Mouse (Mus musculus) lung, embryonic 15.5 days (tissue): ENCODE measurements around the gene Sh2d3c. TPM values are rescaled to one million over a fixed set of nuclear protein-coding genes. Genes with fewer than 3 reads are reported as not detected.
A peak's percentile ranks its signal among the peaks of the same experiment; 100 is the strongest.

Experiments
- ATAC-seq: fragments of 200-750 bp; cut with Nextera tagmentation; 2 replicates; pipeline ENCODE4 v1.8.0; 2017; ENCODE audit warnings: moderate number of reproducible peaks, borderline replicate concordance; ENCODE audit not compliant: low FRiP score, low TSS enrichment; ENCODE audit errors: extremely low read depth
- H3K27ac ChIP-seq: fragments of 300-500 bp; sonication (generic); 2 replicates; pipeline ENCODE4 v1.5.1; 2015; ENCODE audit warnings: moderate library complexity, mild to moderate bottlenecking, inconsistent platforms
- H3K27me3 ChIP-seq: fragments of 300-500 bp; sonication (generic); 2 replicates; pipeline ENCODE4 v1.6.1; 2015; ENCODE audit warnings: inconsistent platforms
- H3K36me3 ChIP-seq: fragments of 300-500 bp; sonication (generic); 2 replicates; pipeline ENCODE4 v1.6.1; 2015; ENCODE audit warnings: inconsistent platforms
- H3K4me1 ChIP-seq: fragments of 300-500 bp; sonication (generic); 2 replicates; pipeline ENCODE4 v1.6.1; 2015; ENCODE audit warnings: inconsistent platforms
- H3K4me2 ChIP-seq: fragments of 300-500 bp; sonication (generic); 2 replicates; pipeline ENCODE4 v1.6.1; 2015; ENCODE audit warnings: inconsistent platforms, mild to moderate bottlenecking, moderate library complexity
- H3K4me3 ChIP-seq: fragments of 300-500 bp; sonication (generic); 2 replicates; pipeline ENCODE4 v1.5.1; 2015; ENCODE audit warnings: mild to moderate bottlenecking, inconsistent platforms
- H3K9ac ChIP-seq: fragments of 300-500 bp; sonication (generic); 2 replicates; pipeline ENCODE4 v1.6.1; 2015; ENCODE audit warnings: inconsistent platforms
- H3K9me3 ChIP-seq: fragments of 300-500 bp; sonication (generic); 2 replicates; pipeline ENCODE4 v1.6.1; 2016; ENCODE audit warnings: inconsistent platforms
- WGBS: fragments of 180-500 bp; shearing (Covaris S2); methylation state at CpG from one replicate; pipeline ENCODE4 v1.1.7; 2015; 5-methylcytosine and 5-hydroxymethylcytosine counted together
- polyA plus RNA-seq: library from polyadenylated mRNA; unstranded; fragments of >200 nt; fragmentation: Nextera tagmentation; extraction: Ambion mirVana; gene quantifications from 2 replicates; pipeline ENCODE4 v1.2.1, GENCODE M21; 2015

Gene Sh2d3c
- polyA plus RNA-seq = 40.5 and 41.4 TPM in 2 replicates

DNA sequence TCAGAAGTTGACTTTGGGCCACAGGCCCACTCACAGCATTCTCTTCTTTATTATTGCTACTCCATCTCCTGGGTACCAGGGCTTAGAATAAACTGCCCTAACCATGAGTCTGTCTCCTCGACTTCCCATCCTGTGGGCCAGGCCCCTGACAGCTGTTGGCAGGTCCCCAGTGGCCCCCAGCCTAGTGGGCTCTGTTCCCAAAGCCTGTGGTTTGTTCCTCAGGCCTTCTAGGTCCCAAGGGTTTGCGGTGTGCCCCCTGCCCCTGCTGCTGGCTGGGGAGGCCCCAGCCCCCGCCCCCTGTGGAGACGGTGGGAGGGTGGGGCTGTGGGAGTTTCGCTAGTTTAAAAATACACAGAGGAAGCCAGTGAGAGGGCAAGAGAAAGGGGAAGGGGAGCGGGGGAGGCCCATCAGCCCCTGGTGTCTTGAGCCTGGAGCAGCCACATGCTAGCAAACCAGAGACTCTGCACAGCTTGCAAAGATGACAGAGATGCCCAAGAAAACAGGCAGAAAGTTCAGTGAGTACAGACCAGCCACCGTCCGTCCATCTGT lies at the start of gene Sh2d3c:
Gene Sh2d3c (plus strand): TSS at position 375 of the 549 bp plus-strand sequence.
- 18% methylated on average over 8 of the region's 8 CpGs for WGBS
- ATAC-seq = peak; percentile 48; the same call in 1 of the 2 replicates
- peaks cover 27% of the 10 kb centered on the region for H3K4me1 ChIP-seq
- no peaks in the 10 kb centered on the region for H3K9me3 ChIP-seq
- no peaks in the 10 kb centered on the region for H3K27me3 ChIP-seq
- peak within 1 kb of the TSS; percentile 26 for H3K4me3 ChIP-seq
- no peaks in the 10 kb centered on the region for H3K36me3 ChIP-seq
- 0 out of 2 replicates have a peak within 1 kb of the TSS, but pooled peaks have one; percentile 13 for H3K9ac ChIP-seq
- H3K27ac ChIP-seq = peak within 1 kb of the TSS; percentile 55
- peak within 1 kb of the TSS; percentile 36 for H3K4me2 ChIP-seq

DNA sequence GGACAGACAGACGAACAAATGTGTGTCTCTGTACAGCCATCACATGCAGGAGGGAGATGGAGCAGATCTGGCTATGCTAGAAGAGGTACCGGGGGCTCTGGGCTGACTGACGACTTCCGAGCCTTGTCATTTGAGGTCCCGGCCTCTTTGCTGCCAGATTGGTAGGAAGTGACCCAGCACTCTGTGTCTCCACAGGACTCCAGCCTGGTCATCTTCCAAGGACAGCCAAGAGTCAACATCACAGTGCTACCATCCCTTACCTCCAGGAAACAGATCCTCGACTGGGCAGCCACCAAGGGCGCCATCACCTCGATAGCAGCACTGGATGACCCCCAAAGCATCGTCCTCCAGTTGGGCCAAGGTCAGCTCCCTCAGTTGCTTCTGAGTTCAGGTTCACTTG lies 49.7 kb upstream of the Sh2d3c start:
- H3K4me2 ChIP-seq = no peak overlapping the region
- no peak overlapping the region for H3K4me3 ChIP-seq
- no peak overlapping the region for H3K27ac ChIP-seq
- peaks cover 10% of the 10 kb centered on the region; the same call in 1 of the 2 replicates for H3K4me1 ChIP-seq
- peaks cover 60% of the 10 kb centered on the region for H3K36me3 ChIP-seq
- H3K9ac ChIP-seq = no peak overlapping the region
- H3K27me3 ChIP-seq = no peaks in the 10 kb centered on the region
- ATAC-seq = no peak
- WGBS = 82% methylated on average over 9 of the region's 9 CpGs
- no peaks in the 10 kb centered on the region for H3K9me3 ChIP-seq

DNA sequence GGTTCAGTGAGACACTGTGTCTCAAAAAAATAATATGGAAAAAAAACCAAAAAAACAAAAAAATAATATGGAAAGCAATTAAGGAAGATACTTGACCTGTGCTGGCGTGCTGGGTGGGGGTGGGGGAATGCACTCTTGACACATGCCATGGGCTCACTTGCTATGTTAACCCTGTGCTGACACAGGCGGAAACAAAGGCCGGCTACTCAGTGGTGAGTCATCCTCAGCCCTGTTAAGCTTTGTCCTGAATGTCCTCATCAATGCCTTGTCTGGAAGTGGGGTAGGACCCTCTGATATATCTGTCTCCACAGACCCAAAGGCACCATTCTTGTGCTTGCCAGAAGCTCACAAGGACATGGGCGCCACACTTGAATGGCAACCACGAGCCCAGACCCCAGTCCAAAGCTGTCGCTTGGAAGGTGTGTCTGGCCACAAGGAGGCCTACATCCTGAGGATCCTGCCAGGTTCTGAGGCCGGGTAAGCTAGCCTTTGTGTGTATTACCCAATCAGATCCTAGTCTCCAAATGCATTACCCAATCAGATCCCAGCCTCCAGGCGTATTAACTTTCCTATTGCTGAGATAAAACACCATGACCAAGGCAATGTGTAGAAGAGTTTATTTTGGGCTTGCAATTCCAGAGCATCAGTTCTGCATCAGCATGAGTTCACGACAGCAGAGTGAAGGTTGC lies 48.8 kb upstream of the Sh2d3c start:
- Histone ChIP-seq H3K27me3 (no peaks in the 10 kb centered on the region), H3K36me3 (peaks cover 64% of the 10 kb centered on the region), H3K4me2 (no peak overlapping the region), H3K9me3 (no peaks in the 10 kb centered on the region), H3K4me1 (peaks cover 10% of the 10 kb centered on the region; the same call in 1 of the 2 replicates), H3K4me3 (no peak overlapping the region), H3K27ac (no peak overlapping the region), H3K9ac (no peak overlapping the region)
- WGBS = 75% methylated on average over 9 of the region's 9 CpGs
- no peak for ATAC-seq

DNA sequence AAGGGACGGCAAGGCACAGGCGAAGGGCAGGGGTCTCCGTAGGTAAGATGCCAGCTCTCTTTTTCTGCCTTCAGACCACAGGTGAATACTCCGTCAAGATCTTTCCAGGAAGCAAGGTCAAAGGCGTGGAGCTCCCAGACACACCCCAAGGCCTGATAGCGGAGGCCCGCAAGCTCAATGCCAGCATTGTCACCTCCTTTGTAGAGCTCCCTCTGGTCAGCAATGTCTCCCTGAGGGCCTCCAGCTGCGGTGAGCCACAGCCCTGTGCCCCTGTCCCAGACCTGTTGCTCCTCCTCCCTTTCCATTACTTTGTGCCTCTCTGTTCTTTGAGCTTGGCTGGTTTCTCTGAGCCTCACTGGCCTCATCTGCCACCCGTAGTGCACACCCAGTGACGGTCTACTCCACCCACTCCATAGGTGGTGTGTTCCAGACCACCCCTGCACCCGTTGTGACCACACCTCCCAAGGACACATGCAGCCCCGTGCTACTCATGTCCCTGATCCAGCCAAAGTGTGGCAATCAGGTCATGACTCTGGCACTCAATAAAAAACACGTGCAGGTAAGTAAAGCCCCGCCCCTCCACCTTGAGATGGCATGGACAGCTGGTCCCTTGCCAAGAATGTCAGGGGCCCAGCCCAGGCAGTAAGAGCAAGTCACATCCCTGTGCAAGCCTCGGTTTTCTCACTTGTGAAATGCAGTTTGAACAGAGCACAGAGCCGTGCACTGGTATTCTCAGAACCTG lies 47.5 kb upstream of the Sh2d3c start:
- WGBS = 60% methylated on average over 16 of the region's 16 CpGs
- H3K36me3 ChIP-seq = peaks cover 73% of the 10 kb centered on the region
- H3K4me2 ChIP-seq = no peak overlapping the region
- 0 out of 2 replicates have a peak overlapping the region, but pooled peaks have one; percentile 1 for H3K27ac ChIP-seq
- peaks cover 10% of the 10 kb centered on the region; the same call in 1 of the 2 replicates for H3K4me1 ChIP-seq
- H3K27me3 ChIP-seq = no peaks in the 10 kb centered on the region
- ATAC-seq = peak; percentile 64
- H3K4me3 ChIP-seq = no peak overlapping the region
- no peak overlapping the region for H3K9ac ChIP-seq
- H3K9me3 ChIP-seq = no peaks in the 10 kb centered on the region

DNA sequence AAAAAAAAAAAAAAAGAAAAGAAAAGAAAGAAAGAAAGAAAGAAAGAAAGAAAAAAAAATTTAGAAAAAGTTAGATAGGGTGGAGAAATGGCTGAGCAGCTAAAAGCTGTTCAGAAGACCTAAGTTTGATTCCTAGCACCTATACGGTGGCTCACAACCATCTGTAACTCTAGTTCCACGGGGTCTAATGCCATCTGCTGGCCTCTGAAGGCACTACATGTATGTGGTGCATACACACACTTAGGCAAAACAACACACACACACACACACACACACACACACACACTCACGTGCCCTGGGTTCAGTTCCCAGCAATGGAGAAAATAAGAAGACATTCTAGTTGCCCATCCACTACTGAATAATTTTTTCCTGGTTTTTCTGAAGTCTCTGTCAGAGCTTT lies 44.0 kb upstream of the Sh2d3c start:
- no peaks in the 10 kb centered on the region for H3K27me3 ChIP-seq
- ATAC-seq = no peak
- WGBS = 87% methylated on average over 3 of the region's 3 CpGs
- no peak overlapping the region for H3K9ac ChIP-seq
- H3K4me2 ChIP-seq = no peak overlapping the region
- H3K4me1 ChIP-seq = peaks cover 10% of the 10 kb centered on the region; the same call in 1 of the 2 replicates
- peaks cover 65% of the 10 kb centered on the region for H3K36me3 ChIP-seq
- no peaks in the 10 kb centered on the region for H3K9me3 ChIP-seq
- no peak overlapping the region for H3K27ac ChIP-seq
- H3K4me3 ChIP-seq = no peak overlapping the region

GRCm38 (mm10) chr2:32677683-32678082 lies 43.2 kb upstream of the Sh2d3c start:
- Histone ChIP-seq H3K9me3 (no peaks in the 10 kb centered on the region), H3K27me3 (no peaks in the 10 kb centered on the region), H3K27ac (no peak overlapping the region), H3K4me2 (no peak overlapping the region), H3K4me1 (peaks cover 10% of the 10 kb centered on the region; the same call in 1 of the 2 replicates), H3K4me3 (no peak overlapping the region), H3K36me3 (peaks cover 65% of the 10 kb centered on the region), H3K9ac (no peak overlapping the region)
- WGBS = 74% methylated on average over 7 of the region's 7 CpGs
- ATAC-seq = no peak

DNA sequence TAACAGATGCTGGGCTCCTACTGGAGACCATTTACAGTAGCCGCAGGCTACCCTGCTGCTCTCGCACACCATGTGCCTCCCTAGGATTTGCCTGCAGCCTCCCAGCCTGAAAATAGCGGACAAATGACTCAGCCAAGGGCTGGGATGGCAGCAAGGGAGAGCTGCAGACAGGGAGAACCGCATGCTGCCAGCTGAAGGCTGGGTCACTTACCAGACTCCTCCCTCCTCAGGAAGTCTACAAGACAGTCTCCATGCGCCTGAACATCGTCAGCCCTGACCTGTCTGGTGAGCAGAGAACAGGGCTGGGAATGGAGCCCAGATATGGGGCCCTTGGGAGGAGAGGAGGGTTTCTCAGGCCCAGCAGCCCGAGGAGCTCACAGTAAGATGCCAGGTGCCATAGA lies 40.8 kb upstream of the Sh2d3c start:
- H3K9ac ChIP-seq = no peak overlapping the region
- peaks cover 62% of the 10 kb centered on the region for H3K36me3 ChIP-seq
- H3K9me3 ChIP-seq = no peaks in the 10 kb centered on the region
- no peaks in the 10 kb centered on the region for H3K4me1 ChIP-seq
- peak; percentile 19; the same call in 1 of the 2 replicates for ATAC-seq
- H3K27me3 ChIP-seq = no peaks in the 10 kb centered on the region
- no peak overlapping the region for H3K4me2 ChIP-seq
- WGBS = 33% methylated on average over 7 of the region's 7 CpGs
- H3K4me3 ChIP-seq = no peak overlapping the region
- H3K27ac ChIP-seq = peak overlapping the region; percentile 23; the same call in 1 of the 2 replicates

DNA sequence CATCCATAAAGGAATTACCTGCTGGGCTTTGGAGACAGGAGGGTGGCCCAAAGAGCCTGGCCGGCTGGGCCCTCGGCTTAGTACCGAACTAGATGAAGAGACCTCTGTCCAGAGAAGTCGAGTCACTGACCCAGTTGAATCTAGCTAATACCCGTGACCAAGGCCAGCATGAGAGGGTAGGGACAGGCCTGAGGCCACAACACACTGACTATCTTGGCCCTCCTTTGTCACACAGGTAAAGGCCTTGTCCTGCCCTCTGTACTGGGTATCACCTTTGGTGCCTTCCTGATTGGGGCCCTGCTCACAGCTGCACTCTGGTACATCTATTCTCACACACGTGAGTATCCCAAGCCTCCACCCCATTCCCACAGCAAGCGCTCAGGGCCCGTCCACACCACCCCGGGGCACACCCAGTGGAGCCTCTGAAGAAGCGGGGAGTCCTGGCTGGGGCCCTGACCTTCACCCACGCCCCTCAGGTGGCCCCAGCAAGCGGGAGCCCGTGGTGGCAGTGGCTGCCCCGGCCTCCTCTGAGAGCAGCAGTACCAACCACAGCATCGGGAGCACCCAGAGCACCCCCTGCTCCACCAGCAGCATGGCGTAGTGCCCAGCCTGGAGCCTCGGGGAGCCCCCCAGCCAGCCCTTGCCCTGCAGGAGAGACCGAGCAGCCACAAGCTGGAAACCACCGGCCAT lies 39.7 kb upstream of the Sh2d3c start:
- Histone ChIP-seq H3K9me3 (no peaks in the 10 kb centered on the region), H3K36me3 (peaks cover 62% of the 10 kb centered on the region), H3K9ac (no peak overlapping the region), H3K4me2 (no peak overlapping the region), H3K4me3 (no peak overlapping the region), H3K4me1 (no peaks in the 10 kb centered on the region), H3K27ac (no peak overlapping the region), H3K27me3 (no peaks in the 10 kb centered on the region)
- WGBS = 85% methylated on average over 19 of the region's 19 CpGs
- no peak for ATAC-seq

- no peaks in the 10 kb centered on the region for H3K9me3 ChIP-seq
- H3K9ac ChIP-seq = no peak overlapping the region
- H3K36me3 ChIP-seq = peaks cover 65% of the 10 kb centered on the region
- no peaks in the 10 kb centered on the region for H3K27me3 ChIP-seq
- WGBS = 62% methylated on average over 6 of the region's 6 CpGs
- H3K4me3 ChIP-seq = no peak overlapping the region
- H3K27ac ChIP-seq = no peak overlapping the region
- ATAC-seq = no peak; the same call in 1 of the 2 replicates
- H3K4me1 ChIP-seq = no peaks in the 10 kb centered on the region
- H3K4me2 ChIP-seq = no peak overlapping the region
These were observed 39.1 kb upstream of the Sh2d3c start for GRCm38 (mm10) chr2:32681754-32682153.

- no peaks in the 10 kb centered on the region for H3K27me3 ChIP-seq
- no peak overlapping the region for H3K9ac ChIP-seq
- WGBS = 75% methylated on average over 14 of the region's 14 CpGs
- H3K27ac ChIP-seq = no peak overlapping the region
- H3K4me2 ChIP-seq = no peak overlapping the region
- H3K36me3 ChIP-seq = peaks cover 70% of the 10 kb centered on the region
- no peak overlapping the region for H3K4me3 ChIP-seq
- no peak for ATAC-seq
- H3K4me1 ChIP-seq = no peaks in the 10 kb centered on the region
- no peaks in the 10 kb centered on the region for H3K9me3 ChIP-seq
These were observed 38.0 kb upstream of the Sh2d3c start for GRCm38 (mm10) chr2:32682721-32683417.

GRCm38 (mm10) chr2:32683701-32684100 lies 37.2 kb upstream of the Sh2d3c start:
- 90% methylated on average over 10 of the region's 10 CpGs for WGBS

More at GRCm38 (mm10) chr2:32683701-32684100, 37.2 kb upstream of the Sh2d3c start:
- Histone ChIP-seq H3K27me3 (no peaks in the 10 kb centered on the region), H3K9ac (no peak overlapping the region), H3K36me3 (peaks cover 66% of the 10 kb centered on the region), H3K9me3 (no peaks in the 10 kb centered on the region), H3K4me3 (no peak overlapping the region), H3K4me2 (no peak overlapping the region), H3K27ac (no peak overlapping the region), H3K4me1 (no peaks in the 10 kb centered on the region)
- ATAC-seq = no peak
